Mouse (Mus musculus) forebrain, embryonic 15.5 days (tissue): Measurements from ENCODE around the gene Sec1. TPM values are rescaled to one million over a fixed set of nuclear protein-coding genes. Genes with fewer than 3 reads are reported as not detected.

ENCODE experiments used
- ATAC-seq: fragments of 200-750 bp; cut with Nextera tagmentation; replicated peaks from 2 replicates; pipeline ENCODE4 v1.8.0; 2017; ENCODE audit warnings: mild to moderate bottlenecking, moderate TSS enrichment, moderate library complexity
- H3K27ac ChIP-seq: fragments of 300-500 bp; sonication (generic); replicated peaks from 2 replicates; pipeline ENCODE4 v1.5.1; 2015; ENCODE audit warnings: mild to moderate bottlenecking, inconsistent platforms
- H3K27me3 ChIP-seq: fragments of 300-500 bp; sonication (generic); 2 replicates; pipeline ENCODE4 v1.6.1; 2015; ENCODE audit warnings: inconsistent platforms
- H3K36me3 ChIP-seq: fragments of 300-500 bp; sonication (generic); 2 replicates; pipeline ENCODE4 v1.6.1; 2015; ENCODE audit warnings: mild to moderate bottlenecking, inconsistent platforms
- H3K4me1 ChIP-seq: fragments of 300-500 bp; sonication (generic); 2 replicates; pipeline ENCODE4 v1.6.1; 2015; ENCODE audit warnings: inconsistent platforms
- H3K4me2 ChIP-seq: fragments of 300-500 bp; sonication (generic); replicated peaks from 2 replicates; pipeline ENCODE4 v1.6.1; 2015; ENCODE audit warnings: mild to moderate bottlenecking, inconsistent platforms
- H3K4me3 ChIP-seq: fragments of 300-500 bp; sonication (generic); 2 replicates; pipeline ENCODE4 v1.5.1; 2015; ENCODE audit warnings: mild to moderate bottlenecking, inconsistent platforms
- H3K9ac ChIP-seq: fragments of 300-500 bp; sonication (generic); replicated peaks from 2 replicates; pipeline ENCODE4 v1.6.1; 2015; ENCODE audit warnings: mild to moderate bottlenecking, inconsistent platforms
- H3K9me3 ChIP-seq: fragments of 300-500 bp; sonication (generic); 2 replicates; pipeline ENCODE4 v1.6.1; 2016; ENCODE audit warnings: inconsistent platforms
- WGBS: fragments of 180-500 bp; shearing (Covaris S2); methylation state at CpG from one replicate; pipeline ENCODE4 v1.1.7; 2015; ENCODE audit warnings: mixed read lengths; 5-methylcytosine and 5-hydroxymethylcytosine counted together
- polyA plus RNA-seq: library from polyadenylated mRNA; unstranded; fragments of >200 nt; fragmentation: Nextera tagmentation; extraction: Ambion mirVana; gene quantifications from 2 replicates; pipeline ENCODE4 v1.2.1, GENCODE M21; 2015

Gene Sec1
- 0.14 TPM in 1 of 2 replicates, not detected in the other for polyA plus RNA-seq

DNA sequence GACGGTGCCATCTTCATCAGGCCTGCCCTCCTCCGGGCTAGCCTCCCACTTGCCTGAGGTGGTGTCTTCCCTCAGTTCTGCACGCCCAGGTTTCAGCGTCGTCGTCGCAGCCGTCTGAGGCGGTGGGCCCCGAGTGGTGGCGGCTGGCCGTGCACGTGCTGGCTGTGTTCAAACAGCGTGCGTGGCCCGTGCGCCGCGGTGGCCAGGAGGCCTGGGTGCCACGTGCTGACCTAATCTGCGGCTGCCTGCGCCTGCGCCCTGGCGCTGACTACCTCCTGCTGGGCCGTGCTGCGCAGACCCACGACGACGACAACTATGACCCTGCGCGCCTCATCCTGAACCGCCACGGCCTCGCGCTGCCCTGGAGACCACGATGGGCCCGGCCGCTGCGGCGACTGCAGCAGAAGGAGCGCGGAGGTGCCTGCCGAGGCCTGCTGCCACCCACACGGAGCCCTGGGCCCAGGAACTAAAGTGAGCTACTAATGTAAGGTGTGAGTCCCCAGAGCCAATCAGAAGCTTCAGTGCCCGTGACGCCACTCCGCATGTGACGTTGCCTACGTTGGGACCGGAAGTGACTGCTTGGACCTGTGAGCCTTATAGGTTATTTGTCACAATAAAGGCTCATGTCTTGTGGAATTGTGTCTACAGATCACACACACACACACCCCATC, at the start of gene Sec1:
Sec1 (minus strand) TSS at position 482 of the 671 bp plus-strand sequence.
- H3K4me3 ChIP-seq = no peak within 1 kb of the TSS
- H3K27me3 ChIP-seq = peaks cover 8% of the 10 kb centered on the region
- no peak within 1 kb of the TSS for H3K4me2 ChIP-seq
- WGBS = 89% methylated on average over 50 of the region's 50 CpGs
- H3K4me1 ChIP-seq = no peaks in the 10 kb centered on the region
- H3K27ac ChIP-seq = no peak within 1 kb of the TSS
- no peaks in the 10 kb centered on the region for H3K9me3 ChIP-seq
- H3K36me3 ChIP-seq = no peaks in the 10 kb centered on the region
- no peak for ATAC-seq
- H3K9ac ChIP-seq = no peak within 1 kb of the TSS

DNA sequence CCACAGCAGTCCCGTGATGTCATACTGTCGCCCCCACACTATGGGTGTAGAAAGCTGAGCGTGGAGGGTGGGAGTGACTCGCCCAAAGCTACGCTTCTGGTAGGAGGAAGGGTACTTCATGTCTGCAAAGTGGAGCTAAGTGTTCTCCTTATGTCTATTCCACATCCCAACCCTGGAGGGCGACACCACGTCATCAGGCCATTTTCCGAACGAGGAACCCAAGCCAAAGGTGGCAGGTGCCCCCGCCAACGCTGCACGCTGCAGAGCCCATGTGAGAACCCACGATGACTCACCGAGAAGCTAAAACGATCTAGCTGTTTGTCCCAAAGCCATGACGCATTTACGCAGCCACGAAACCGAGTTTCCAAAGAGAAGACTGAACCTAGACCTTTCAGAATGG, 48.1 kb upstream of the Sec1 start:
- ATAC-seq = no peak
- Histone ChIP-seq H3K27ac (no peak overlapping the region), H3K4me3 (peak overlapping the region; percentile 20; the same call in 1 of the 2 replicates), H3K9me3 (no peaks in the 10 kb centered on the region), H3K27me3 (no peaks in the 10 kb centered on the region), H3K4me2 (peak overlapping the region; percentile 25), H3K4me1 (0 out of 2 replicates have a peak, but pooled peaks cover 5% of the 10 kb centered on the region), H3K36me3 (no peaks in the 10 kb centered on the region), H3K9ac (no peak overlapping the region; the same call in 1 of the 2 replicates)
- WGBS = 36% methylated on average over 19 of the region's 19 CpGs

DNA sequence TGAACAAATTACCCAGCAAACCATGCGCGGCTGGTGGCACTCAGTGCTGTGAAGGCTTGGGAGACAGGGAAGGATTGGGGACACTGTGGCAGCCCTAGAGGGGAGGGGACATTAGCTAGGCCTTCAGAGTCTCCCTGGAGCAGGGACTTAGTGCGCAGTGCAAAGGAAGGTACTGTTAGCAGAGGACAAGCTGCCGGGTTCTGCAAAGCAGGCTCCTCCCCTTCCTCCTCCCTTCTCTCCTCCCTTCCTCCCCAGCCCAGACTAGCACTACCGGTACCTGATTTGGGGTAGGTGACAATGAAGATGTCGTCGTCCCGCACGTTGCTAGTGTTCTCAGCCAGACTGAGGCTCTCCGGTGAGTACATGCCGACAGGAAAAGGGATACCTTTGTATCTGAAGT, 47.6 kb upstream of the Sec1 start:
- Histone ChIP-seq H3K4me1 (0 out of 2 replicates have a peak, but pooled peaks cover 5% of the 10 kb centered on the region), H3K9me3 (no peaks in the 10 kb centered on the region), H3K36me3 (no peaks in the 10 kb centered on the region), H3K9ac (no peak overlapping the region; the same call in 1 of the 2 replicates), H3K27me3 (no peaks in the 10 kb centered on the region), H3K27ac (no peak overlapping the region), H3K4me3 (peak overlapping the region; percentile 20; the same call in 1 of the 2 replicates), H3K4me2 (peak overlapping the region; percentile 25)
- 29% methylated on average over 11 of the region's 11 CpGs for WGBS
- ATAC-seq = 0 out of 2 replicates have a peak, but pooled peaks have one; percentile 13

DNA sequence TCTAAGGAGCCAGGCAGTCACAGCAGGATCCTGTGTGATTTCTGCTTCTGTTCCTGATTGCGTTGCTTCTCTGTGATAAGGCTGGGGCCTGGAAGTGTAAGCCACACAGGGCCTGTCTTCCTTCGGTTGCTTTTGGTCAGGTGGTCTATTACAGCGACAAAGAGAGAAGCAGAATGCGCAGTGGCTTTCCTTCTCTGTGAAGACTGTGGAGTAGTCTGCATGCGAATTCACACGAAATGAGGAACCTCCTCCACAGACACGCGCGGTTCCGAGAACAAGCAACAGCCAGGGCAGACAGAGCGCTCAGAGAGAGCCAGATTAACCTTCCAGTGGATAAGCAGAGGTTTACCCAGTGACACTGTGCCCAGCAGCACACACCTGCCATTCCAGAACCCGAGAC, 47.1 kb upstream of the Sec1 start:
- H3K4me1 ChIP-seq = 0 out of 2 replicates have a peak, but pooled peaks cover 5% of the 10 kb centered on the region
- H3K27me3 ChIP-seq = no peaks in the 10 kb centered on the region
- no peak overlapping the region for H3K4me3 ChIP-seq
- ATAC-seq = no peak
- H3K9ac ChIP-seq = no peak overlapping the region
- H3K27ac ChIP-seq = no peak overlapping the region
- H3K36me3 ChIP-seq = no peaks in the 10 kb centered on the region
- WGBS = 83% methylated on average over 12 of the region's 12 CpGs
- no peak overlapping the region for H3K4me2 ChIP-seq
- no peaks in the 10 kb centered on the region for H3K9me3 ChIP-seq

DNA sequence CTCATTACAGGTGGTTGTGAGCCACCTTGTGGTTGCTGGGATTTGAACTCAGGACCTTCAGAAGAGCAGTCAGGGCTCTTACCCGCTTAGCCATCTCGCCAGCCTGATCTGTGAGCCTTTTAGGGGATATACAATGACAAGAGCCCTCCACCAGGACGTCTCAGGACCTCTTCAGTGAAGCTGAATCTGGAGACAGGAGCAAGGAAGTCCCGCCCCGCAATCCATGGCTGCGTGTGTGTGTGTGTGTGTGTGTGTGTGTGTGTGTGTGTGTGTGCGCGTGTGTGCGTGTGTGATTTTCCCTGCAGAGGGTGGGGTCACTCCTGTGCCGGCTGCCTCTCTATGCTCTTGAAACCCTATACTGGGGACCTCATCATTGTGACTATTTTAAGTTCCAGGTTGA, 45.6 kb upstream of the Sec1 start:
- H3K4me1 ChIP-seq = 0 out of 2 replicates have a peak, but pooled peaks cover 5% of the 10 kb centered on the region
- H3K4me2 ChIP-seq = no peak overlapping the region
- no peaks in the 10 kb centered on the region for H3K36me3 ChIP-seq
- no peak for ATAC-seq
- H3K27ac ChIP-seq = no peak overlapping the region
- 67% methylated on average over 10 of the region's 10 CpGs for WGBS
- no peaks in the 10 kb centered on the region for H3K27me3 ChIP-seq
- H3K9ac ChIP-seq = no peak overlapping the region
- H3K4me3 ChIP-seq = no peak overlapping the region
- no peaks in the 10 kb centered on the region for H3K9me3 ChIP-seq

DNA sequence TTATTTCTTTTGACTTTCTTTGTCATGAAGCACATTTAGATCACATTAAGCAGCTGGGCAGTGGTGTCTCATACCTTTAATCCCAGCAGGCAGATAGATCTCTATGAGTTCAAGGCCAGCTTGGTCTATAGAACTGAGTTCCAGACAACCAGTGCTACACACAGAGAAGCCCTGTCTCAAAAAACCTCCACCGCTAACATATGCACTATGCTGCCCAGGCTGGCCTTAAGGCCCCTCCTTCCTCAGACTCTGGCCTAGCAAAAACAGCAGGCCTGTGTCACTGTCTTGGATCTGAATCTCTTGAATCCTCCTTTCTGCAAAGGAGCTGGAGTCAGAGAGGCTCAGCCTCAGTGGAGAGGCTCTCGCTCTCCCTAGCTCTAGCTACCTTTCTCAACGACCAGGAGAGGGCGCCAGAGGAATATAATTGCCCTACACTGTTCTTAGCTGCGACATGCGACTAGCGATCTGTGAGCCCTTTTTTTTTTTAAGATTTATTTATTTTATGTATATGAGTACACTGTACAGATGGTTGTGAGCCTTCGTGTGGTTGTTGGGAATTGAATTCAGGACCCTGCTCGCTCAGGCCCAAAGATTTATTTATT, 45.1 kb upstream of the Sec1 start:
- peak; percentile 90 for ATAC-seq
- H3K36me3 ChIP-seq = no peaks in the 10 kb centered on the region
- no peak overlapping the region for H3K4me3 ChIP-seq
- H3K4me2 ChIP-seq = no peak overlapping the region
- H3K27ac ChIP-seq = no peak overlapping the region
- H3K4me1 ChIP-seq = 0 out of 2 replicates have a peak, but pooled peaks cover 5% of the 10 kb centered on the region
- H3K9me3 ChIP-seq = no peaks in the 10 kb centered on the region
- no peaks in the 10 kb centered on the region for H3K27me3 ChIP-seq
- H3K9ac ChIP-seq = no peak overlapping the region
- WGBS = 7% methylated on average over 9 of the region's 9 CpGs

DNA sequence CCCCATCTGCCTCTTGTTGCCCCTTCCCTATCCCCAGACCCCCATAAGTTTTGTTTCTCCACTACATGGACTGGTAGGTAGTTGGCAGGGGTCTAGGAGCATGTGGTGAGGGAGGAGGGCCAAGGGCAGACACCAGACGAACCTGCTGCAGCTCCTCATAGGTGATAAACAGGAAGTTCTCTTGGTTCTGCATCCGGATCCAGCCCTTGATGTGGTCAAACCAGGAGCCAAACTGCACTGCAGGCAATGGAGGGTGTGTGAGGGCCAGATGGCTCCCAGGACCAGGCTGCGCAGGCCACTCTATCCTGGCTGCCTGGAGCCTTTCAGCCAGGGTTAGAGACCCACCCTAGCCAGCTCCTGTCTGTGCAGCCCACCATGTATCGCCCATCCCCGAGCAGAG, 39.3 kb upstream of the Sec1 start:
- no peak overlapping the region for H3K9ac ChIP-seq
- no peaks in the 10 kb centered on the region for H3K27me3 ChIP-seq
- ATAC-seq = no peak
- no peaks in the 10 kb centered on the region for H3K36me3 ChIP-seq
- H3K27ac ChIP-seq = no peak overlapping the region
- no peaks in the 10 kb centered on the region for H3K4me1 ChIP-seq
- 86% methylated on average over 5 of the region's 5 CpGs for WGBS
- H3K4me2 ChIP-seq = no peak overlapping the region
- no peak overlapping the region for H3K4me3 ChIP-seq
- H3K9me3 ChIP-seq = no peaks in the 10 kb centered on the region

DNA sequence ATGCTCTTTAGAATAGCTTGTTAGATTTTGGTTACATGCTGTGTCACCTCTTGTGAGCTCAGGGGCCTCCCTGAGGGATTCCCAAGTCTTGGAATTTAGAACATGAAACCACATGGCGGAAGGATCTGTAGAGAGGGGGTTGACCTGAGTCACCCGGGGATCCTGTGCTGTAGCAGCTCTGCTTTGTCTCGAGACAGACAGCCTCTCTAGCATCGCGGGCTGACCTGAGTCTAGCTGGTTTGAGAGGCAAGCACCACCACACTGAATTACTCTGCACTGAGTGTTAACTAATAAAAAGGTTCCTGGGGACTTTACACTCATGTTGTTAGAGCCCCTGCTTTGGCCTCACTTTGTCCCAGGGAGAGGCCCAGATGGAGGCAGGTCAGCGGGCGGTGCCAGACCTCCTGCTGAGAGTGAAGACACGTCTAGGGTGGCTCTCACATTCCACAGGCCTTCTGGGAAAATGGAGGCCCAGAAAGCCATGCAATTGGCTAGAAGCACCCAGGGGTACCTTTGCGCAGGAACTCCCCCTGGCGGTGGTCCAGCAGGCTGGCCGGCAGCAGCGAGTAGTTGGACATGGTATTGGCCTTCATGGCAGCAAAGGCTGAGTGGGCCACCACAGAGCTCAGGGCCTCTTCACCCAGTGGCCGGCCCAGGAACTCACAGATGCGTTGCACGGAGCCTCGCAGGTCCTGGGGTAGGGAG, 36.7 kb upstream of the Sec1 start:
- H3K36me3 ChIP-seq = peaks cover 7% of the 10 kb centered on the region; the same call in 1 of the 2 replicates
- WGBS = 18% methylated on average over 16 of the region's 16 CpGs
- H3K4me3 ChIP-seq = no peak overlapping the region
- H3K9ac ChIP-seq = no peak overlapping the region
- H3K27ac ChIP-seq = no peak overlapping the region
- H3K27me3 ChIP-seq = no peaks in the 10 kb centered on the region
- H3K4me2 ChIP-seq = no peak overlapping the region
- no peak for ATAC-seq
- H3K4me1 ChIP-seq = no peaks in the 10 kb centered on the region
- no peaks in the 10 kb centered on the region for H3K9me3 ChIP-seq

DNA sequence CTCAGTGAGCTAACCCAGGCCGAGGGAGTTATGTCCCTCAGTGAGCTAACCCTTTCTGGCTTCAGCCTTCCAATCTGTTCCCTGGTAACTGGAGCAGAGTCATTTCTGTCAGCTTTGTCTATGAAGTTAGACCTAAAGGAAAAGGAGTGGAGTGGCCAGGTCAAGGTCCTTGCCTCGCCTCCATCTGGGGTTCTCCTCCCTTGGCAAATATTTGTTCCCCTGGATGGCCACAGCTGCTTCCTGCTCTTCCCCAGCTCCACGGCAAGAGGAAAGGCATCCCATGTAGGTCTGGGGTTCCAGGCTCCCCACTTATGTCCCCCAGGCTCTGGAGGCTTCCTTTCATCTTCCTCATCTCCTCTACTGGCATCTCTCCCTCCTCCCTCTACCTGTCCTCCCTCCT, 33.4 kb upstream of the Sec1 start:
- 93% methylated on average over 3 of the region's 3 CpGs for WGBS

DNA sequence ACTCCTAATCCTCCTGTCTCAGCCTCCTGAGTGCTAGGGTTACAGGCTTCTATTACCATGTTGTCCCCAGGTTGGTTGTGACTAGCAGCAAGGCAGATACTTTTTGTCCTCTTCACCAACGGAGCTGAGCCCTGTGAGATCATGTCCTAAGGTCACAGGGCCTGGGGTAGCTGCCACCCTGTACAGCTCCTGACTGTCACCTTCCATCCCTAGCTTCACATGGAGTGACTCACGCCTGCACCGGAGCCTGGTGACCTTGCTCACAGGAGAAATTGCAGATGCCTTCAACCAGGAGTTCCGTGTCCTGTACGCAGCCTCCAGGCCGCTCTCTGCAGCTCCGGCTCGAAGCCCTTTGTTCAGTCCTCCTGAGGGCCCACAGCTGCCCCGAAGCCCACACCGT, 32.2 kb upstream of the Sec1 start:
- no peak overlapping the region for H3K9ac ChIP-seq
- H3K9me3 ChIP-seq = no peaks in the 10 kb centered on the region
- no peak overlapping the region for H3K27ac ChIP-seq
- H3K27me3 ChIP-seq = no peaks in the 10 kb centered on the region
- H3K4me1 ChIP-seq = no peaks in the 10 kb centered on the region
- ATAC-seq = no peak
- H3K4me3 ChIP-seq = no peak overlapping the region
- H3K36me3 ChIP-seq = peaks cover 28% of the 10 kb centered on the region
- H3K4me2 ChIP-seq = no peak overlapping the region
- WGBS = 92% methylated on average over 10 of the region's 10 CpGs

More for the DNA sequence above, 33.4 kb upstream of the Sec1 start:
- H3K27me3 ChIP-seq = no peaks in the 10 kb centered on the region
- H3K9me3 ChIP-seq = no peaks in the 10 kb centered on the region
- no peaks in the 10 kb centered on the region for H3K4me1 ChIP-seq
- H3K4me2 ChIP-seq = no peak overlapping the region
- H3K27ac ChIP-seq = no peak overlapping the region
- no peak for ATAC-seq
- peaks cover 28% of the 10 kb centered on the region for H3K36me3 ChIP-seq
- no peak overlapping the region for H3K9ac ChIP-seq
- no peak overlapping the region for H3K4me3 ChIP-seq

DNA sequence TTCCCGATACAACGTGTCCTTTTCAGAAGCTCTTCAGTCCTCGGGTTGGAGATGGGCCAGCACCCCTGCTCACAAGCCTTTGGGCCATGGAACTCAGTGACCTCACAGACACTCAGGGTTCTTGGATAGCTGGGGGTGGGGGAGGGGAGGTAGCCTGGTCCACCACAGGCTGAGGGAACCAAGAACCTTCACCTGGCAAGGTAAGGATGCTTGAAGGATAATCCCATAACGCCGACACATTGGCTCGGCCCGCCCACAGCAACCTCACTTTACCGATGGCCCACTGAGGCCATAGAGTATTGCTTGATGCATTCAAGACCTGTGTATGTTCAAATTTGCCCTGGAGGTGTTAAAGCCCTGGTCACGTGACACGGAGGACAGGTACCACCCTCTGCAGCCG, 31.5 kb upstream of the Sec1 start, which contains the start of gene Spaca4:
Spaca4 (minus strand) TSS at position 101 of the 400 bp plus-strand sequence.
- peaks cover 35% of the 10 kb centered on the region for H3K36me3 ChIP-seq
- H3K4me1 ChIP-seq = no peaks in the 10 kb centered on the region
- H3K27me3 ChIP-seq = no peaks in the 10 kb centered on the region
- 92% methylated on average over 11 of the region's 11 CpGs for WGBS
- no peak within 1 kb of the TSS for H3K4me2 ChIP-seq
- no peak within 1 kb of the TSS for H3K9ac ChIP-seq
- H3K9me3 ChIP-seq = no peaks in the 10 kb centered on the region
- H3K27ac ChIP-seq = no peak within 1 kb of the TSS
- no peak within 1 kb of the TSS for H3K4me3 ChIP-seq
- no peak for ATAC-seq

DNA sequence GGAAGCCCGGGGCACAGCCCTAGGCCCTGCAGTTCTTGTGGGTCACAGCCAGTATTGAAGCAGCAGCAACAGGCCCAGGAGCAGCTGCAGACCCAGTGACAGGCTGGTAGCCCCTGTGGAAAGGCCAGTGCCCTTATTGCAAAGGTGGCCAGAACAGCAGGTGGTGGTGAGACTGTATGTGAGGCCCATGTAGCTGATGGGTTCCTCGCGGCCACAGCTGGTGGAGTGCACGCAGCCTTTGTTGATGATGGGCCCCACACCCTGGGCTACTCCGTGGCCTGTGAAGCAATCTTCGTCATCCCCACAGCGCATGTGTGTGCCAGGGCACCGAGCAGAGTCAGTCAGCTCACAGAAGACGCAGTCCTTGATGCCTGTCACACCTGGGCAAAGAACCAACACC, 30.9 kb upstream of the Sec1 start:
- ATAC-seq = no peak
- WGBS = 92% methylated on average over 9 of the region's 9 CpGs
- Histone ChIP-seq H3K9me3 (no peaks in the 10 kb centered on the region), H3K4me2 (no peak overlapping the region), H3K27ac (no peak overlapping the region), H3K4me3 (no peak overlapping the region), H3K36me3 (peaks cover 40% of the 10 kb centered on the region), H3K27me3 (no peaks in the 10 kb centered on the region), H3K9ac (no peak overlapping the region), H3K4me1 (0 out of 2 replicates have a peak, but pooled peaks cover 4% of the 10 kb centered on the region)
